Mouse (Mus musculus): ENCODE results near the gene Snu13. TPM values are rescaled to one million over a fixed set of nuclear protein-coding genes. Genes with fewer than 3 reads are reported as not detected.

Snu13 gene
- total and polyA plus RNA-seq, 3 experiments = 49.5 to 52.7 (median 49.5) TPM

- intact Hi-C loops (cut with DNase I) = no loop called here
- peak; percentile 36 to 40 for DNase-seq
- Histone ChIP-seq H3K27ac (peak overlapping the region; percentile 74), H3K27me3 (ENCODE audit: control insufficient read depth, insufficient read depth, low read length) (no peaks in the 10 kb centered on the region), H3K4me3 (peak overlapping the region; percentile 68), H3K36me3 (ENCODE audit: control insufficient read depth, insufficient read depth, low read length) (no peaks in the 10 kb centered on the region; the same call in 1 of the 2 replicates), H3K9ac (ENCODE audit: low read depth, low read length) (peak overlapping the region; percentile 78), H3K4me1 (ENCODE audit: control insufficient read depth, insufficient read depth, low read length) (peaks cover 1% of the 10 kb centered on the region; the same call in 1 of the 2 replicates), H3K79me2 (replicated peaks; ENCODE audit: control insufficient read depth, insufficient read depth, low read length) (no peaks in the 10 kb centered on the region; the same call in 1 of the 2 replicates)
- TF ChIP-seq POLR2A (IDR thresholded peaks at IDR 0.05; ENCODE audit: insufficient read depth, low read depth, low read length) (no peak), CTCF (IDR thresholded peaks at IDR 0.05) (0 out of 2 replicates have a peak, but pooled peaks have one; percentile 14)
- WGBS = 1% methylated on average over 39 of the region's 39 CpGs
Measured at GRCm38 (mm10) chr15:82015392-82016100, 31.9 kb downstream of the Snu13 start.

- DNase-seq = no peak
- WGBS = 19% methylated on average over 9 of the region's 9 CpGs
- Histone ChIP-seq H3K9ac (ENCODE audit: low read depth, low read length) (peak overlapping the region; percentile 78), H3K27ac (peak overlapping the region; percentile 74), H3K4me1 (ENCODE audit: control insufficient read depth, insufficient read depth, low read length) (peaks cover 1% of the 10 kb centered on the region; the same call in 1 of the 2 replicates), H3K36me3 (ENCODE audit: control insufficient read depth, insufficient read depth, low read length) (no peaks in the 10 kb centered on the region; the same call in 1 of the 2 replicates), H3K27me3 (ENCODE audit: control insufficient read depth, insufficient read depth, low read length) (no peaks in the 10 kb centered on the region), H3K79me2 (replicated peaks; ENCODE audit: control insufficient read depth, insufficient read depth, low read length) (no peaks in the 10 kb centered on the region; the same call in 1 of the 2 replicates), H3K4me3 (peak overlapping the region; percentile 68)
- intact Hi-C loops (cut with DNase I) = no loop called here
- TF ChIP-seq POLR2A (IDR thresholded peaks at IDR 0.05; ENCODE audit: insufficient read depth, low read depth, low read length) (no peak), CTCF (IDR thresholded peaks at IDR 0.05) (no peak), EP300 (IDR thresholded peaks at IDR 0.05; ENCODE audit: insufficient read depth, low read depth, low read length) (no peak)
Measured at GRCm38 (mm10) chr15:82014745-82015391, 32.5 kb downstream of the Snu13 start.

GRCm38 (mm10) chr15:82011947-82012346 lies 35.5 kb downstream of the Snu13 start:
- no peak for TF ChIP-seq POLR2A (IDR thresholded peaks at IDR 0.05; ENCODE audit: insufficient read depth, low read depth, low read length)
- no peak for TF ChIP-seq EP300 (IDR thresholded peaks at IDR 0.05; ENCODE audit: insufficient read depth, low read depth, low read length)
- TF ChIP-seq CTCF (IDR thresholded peaks at IDR 0.05) = no peak
- H3K79me2 ChIP-seq (replicated peaks; ENCODE audit: control insufficient read depth, insufficient read depth, low read length) = no peaks in the 10 kb centered on the region; the same call in 1 of the 2 replicates

GRCm38 (mm10) chr15:82004257-82004656 lies 43.1 kb downstream of the Snu13 start:
- no peak overlapping the region for H3K9ac ChIP-seq (ENCODE audit: low read depth, low read length)
- H3K79me2 ChIP-seq (replicated peaks; ENCODE audit: control insufficient read depth, insufficient read depth, low read length) = no peaks in the 10 kb centered on the region; the same call in 1 of the 2 replicates
- H3K4me3 ChIP-seq = no peak overlapping the region
- 91% methylated on average over 8 of the region's 8 CpGs for WGBS
- intact Hi-C loops (cut with DNase I) = no loop called here
- H3K4me1 ChIP-seq (ENCODE audit: control insufficient read depth, insufficient read depth, low read length) = no peaks in the 10 kb centered on the region
- H3K27me3 ChIP-seq (ENCODE audit: control insufficient read depth, insufficient read depth, low read length) = no peaks in the 10 kb centered on the region
- TF ChIP-seq POLR2A (IDR thresholded peaks at IDR 0.05; ENCODE audit: insufficient read depth, low read depth, low read length) (no peak), EP300 (IDR thresholded peaks at IDR 0.05; ENCODE audit: insufficient read depth, low read depth, low read length) (no peak)
- DNase-seq = no peak
- H3K36me3 ChIP-seq (ENCODE audit: control insufficient read depth, insufficient read depth, low read length) = no peaks in the 10 kb centered on the region
- no peak overlapping the region for H3K27ac ChIP-seq

More at GRCm38 (mm10) chr15:82011947-82012346, 35.5 kb downstream of the Snu13 start:
- 77% methylated on average over 6 of the region's 6 CpGs for WGBS
- H3K4me1 ChIP-seq (ENCODE audit: control insufficient read depth, insufficient read depth, low read length) = peaks cover 1% of the 10 kb centered on the region; the same call in 1 of the 2 replicates
- DNase-seq = no peak
- intact Hi-C loops (cut with DNase I) = no loop called here
- H3K27ac ChIP-seq = no peak overlapping the region
- no peaks in the 10 kb centered on the region; the same call in 1 of the 2 replicates for H3K36me3 ChIP-seq (ENCODE audit: control insufficient read depth, insufficient read depth, low read length)
- no peak overlapping the region for H3K4me3 ChIP-seq
- H3K27me3 ChIP-seq (ENCODE audit: control insufficient read depth, insufficient read depth, low read length) = no peaks in the 10 kb centered on the region
- H3K9ac ChIP-seq (ENCODE audit: low read depth, low read length) = no peak overlapping the region

- H3K79me2 ChIP-seq (replicated peaks; ENCODE audit: control insufficient read depth, insufficient read depth, low read length) = no peaks in the 10 kb centered on the region
- no peaks in the 10 kb centered on the region for H3K36me3 ChIP-seq (ENCODE audit: control insufficient read depth, insufficient read depth, low read length)
- H3K4me3 ChIP-seq = no peak overlapping the region
- no peak for DNase-seq
- H3K27ac ChIP-seq = no peak overlapping the region
- 89% methylated on average over 6 of the region's 6 CpGs for WGBS
- no peaks in the 10 kb centered on the region for H3K27me3 ChIP-seq (ENCODE audit: control insufficient read depth, insufficient read depth, low read length)
- peaks cover 4% of the 10 kb centered on the region for H3K4me1 ChIP-seq (ENCODE audit: control insufficient read depth, insufficient read depth, low read length)
- H3K9ac ChIP-seq (ENCODE audit: low read depth, low read length) = no peak overlapping the region
- TF ChIP-seq EP300 (IDR thresholded peaks at IDR 0.05; ENCODE audit: insufficient read depth, low read depth, low read length) = no peak
- no peak for TF ChIP-seq POLR2A (IDR thresholded peaks at IDR 0.05; ENCODE audit: insufficient read depth, low read depth, low read length)
- no peak for TF ChIP-seq CTCF (IDR thresholded peaks at IDR 0.05)
- intact Hi-C loops (cut with DNase I) = no loop called here
Measured at GRCm38 (mm10) chr15:81993992-81994391, 53.4 kb downstream of the Snu13 start.

- no peaks in the 10 kb centered on the region for H3K36me3 ChIP-seq (ENCODE audit: control insufficient read depth, insufficient read depth, low read length)
- no peak overlapping the region for H3K9ac ChIP-seq (ENCODE audit: low read depth, low read length)
- no peaks in the 10 kb centered on the region for H3K27me3 ChIP-seq (ENCODE audit: control insufficient read depth, insufficient read depth, low read length)
- intact Hi-C loops (cut with DNase I) = no loop called here
- peak; percentile 22 to 26 for DNase-seq
- peaks cover 4% of the 10 kb centered on the region for H3K4me1 ChIP-seq (ENCODE audit: control insufficient read depth, insufficient read depth, low read length)
- 41% methylated on average over 7 of the region's 7 CpGs for WGBS
- H3K79me2 ChIP-seq (replicated peaks; ENCODE audit: control insufficient read depth, insufficient read depth, low read length) = no peaks in the 10 kb centered on the region
- H3K4me3 ChIP-seq = no peak overlapping the region
- TF ChIP-seq POLR2A (IDR thresholded peaks at IDR 0.05; ENCODE audit: insufficient read depth, low read depth, low read length) = no peak
- 0 out of 2 replicates have a peak, but pooled peaks have one; percentile 15 for TF ChIP-seq EP300 (IDR thresholded peaks at IDR 0.05; ENCODE audit: insufficient read depth, low read depth, low read length)
- TF ChIP-seq CTCF (IDR thresholded peaks at IDR 0.05) = no peak
- H3K27ac ChIP-seq = no peak overlapping the region
Measured at GRCm38 (mm10) chr15:81990549-81990948, 56.8 kb downstream of the Snu13 start.

Other genes starting within 250 kb of the Snu13 start
- 100 to 1,000 TPM in 1 of 2 experiments, 10 to 100 TPM in 1; 46.7 to 127 TPM for gene Tef, start 245.2 kb downstream of the Snu13 start, total RNA-seq (2021)
- gene Tef, start 245.2 kb downstream of the Snu13 start, polyA plus RNA-seq (2012; rRNA removed) = 76.7 and 100 TPM in 2 replicates
- gene Tob2, start 188.8 kb downstream of the Snu13 start, total RNA-seq (2021) = 100 to 1,000 TPM; 101 to 114 TPM
- 39.4 and 49.7 TPM in 2 replicates for gene Tob2, start 188.8 kb downstream of the Snu13 start, polyA plus RNA-seq (2012; rRNA removed)
- 10 to 100 TPM; 30.2 to 36.5 TPM for gene Phf5a, start 175.7 kb downstream of the Snu13 start, total RNA-seq (2021)
- gene Phf5a, start 175.7 kb downstream of the Snu13 start, polyA plus RNA-seq (2012; rRNA removed) = 30.2 and 39.1 TPM in 2 replicates
- gene Aco2, start 175.3 kb downstream of the Snu13 start, total RNA-seq (2021) = 1,000 to 10,000 TPM; 1,810 to 2,215 TPM
- 2,076 and 2,628 TPM in 2 replicates for gene Aco2, start 175.3 kb downstream of the Snu13 start, polyA plus RNA-seq (2012; rRNA removed)
- gene Polr3h, start 121.4 kb downstream of the Snu13 start, total RNA-seq (2021) = 1 to 10 TPM; 5.9 to 8.1 TPM
- 7.2 and 10.2 TPM in 2 replicates for gene Polr3h, start 121.4 kb downstream of the Snu13 start, polyA plus RNA-seq (2012; rRNA removed)
- 10 to 100 TPM; 66.1 to 92.7 TPM for gene Csdc2, start 110.8 kb downstream of the Snu13 start, total RNA-seq (2021)
- 85.7 and 111 TPM in 2 replicates for gene Csdc2, start 110.8 kb downstream of the Snu13 start, polyA plus RNA-seq (2012; rRNA removed)
- gene Pmm1, start 86.7 kb downstream of the Snu13 start, total RNA-seq (2021) = 10 to 100 TPM; 22.0 to 26.7 TPM
- 27.7 and 34.4 TPM in 2 replicates for gene Pmm1, start 86.7 kb downstream of the Snu13 start, polyA plus RNA-seq (2012; rRNA removed)
- gene 1700029P11Rik, start 67.1 kb downstream of the Snu13 start, total RNA-seq (2021) = not detected
- not detected in 2 replicates for gene 1700029P11Rik, start 67.1 kb downstream of the Snu13 start, polyA plus RNA-seq (2012; rRNA removed)
- 10 to 100 TPM; 18.9 to 24.3 TPM for gene Xrcc6, start 59.8 kb downstream of the Snu13 start, total RNA-seq (2021)
- 18.6 and 20.3 TPM in 2 replicates for gene Xrcc6, start 59.8 kb downstream of the Snu13 start, polyA plus RNA-seq (2012; rRNA removed)
- gene Desi1, start 13.7 kb downstream of the Snu13 start, total RNA-seq (2021) = 10 to 100 TPM; 21.4 to 27.7 TPM
- 20.1 and 23.1 TPM in 2 replicates for gene Desi1, start 13.7 kb downstream of the Snu13 start, polyA plus RNA-seq (2012; rRNA removed)
- gene 4930407I10Rik, start 11.6 kb upstream of the Snu13 start, total RNA-seq (2021) = not detected
- not detected in 2 replicates for gene 4930407I10Rik, start 11.6 kb upstream of the Snu13 start, polyA plus RNA-seq (2012; rRNA removed)
- not detected for gene Mei1, start 22.4 kb upstream of the Snu13 start, total RNA-seq (2021)
- gene Mei1, start 22.4 kb upstream of the Snu13 start, polyA plus RNA-seq (2012; rRNA removed) = not detected in 2 replicates
- gene Ccdc134, start 80.3 kb upstream of the Snu13 start, total RNA-seq (2021) = 1 to 10 TPM; 3.9 to 4.0 TPM
- gene Ccdc134, start 80.3 kb upstream of the Snu13 start, polyA plus RNA-seq (2012; rRNA removed) = 4.8 and 6.6 TPM in 2 replicates
- gene Srebf2, start 99.6 kb upstream of the Snu13 start, total RNA-seq (2021) = 10 to 100 TPM; 22.4 to 24.2 TPM
- gene Srebf2, start 99.6 kb upstream of the Snu13 start, polyA plus RNA-seq (2012; rRNA removed) = 33.3 and 45.3 TPM in 2 replicates
- under 1 TPM; 0.13 to 0.23 TPM for gene Shisa8, start 165.2 kb upstream of the Snu13 start, total RNA-seq (2021)
- 0.15 and 0.21 TPM in 2 replicates for gene Shisa8, start 165.2 kb upstream of the Snu13 start, polyA plus RNA-seq (2012; rRNA removed)
- gene Tnfrsf13c, start 176.8 kb upstream of the Snu13 start, total RNA-seq (2021) = under 1 TPM; 0.16 to 0.18 TPM
- gene Tnfrsf13c, start 176.8 kb upstream of the Snu13 start, polyA plus RNA-seq (2012; rRNA removed) = 0.44 and 0.86 TPM in 2 replicates
- gene Cenpm, start 197.2 kb upstream of the Snu13 start, total RNA-seq (2021) = under 1 TPM; 0.39 to 0.42 TPM
- 0.76 and 1.7 TPM in 2 replicates for gene Cenpm, start 197.2 kb upstream of the Snu13 start, polyA plus RNA-seq (2012; rRNA removed)
- not detected for gene 1500009C09Rik, start 204.8 kb upstream of the Snu13 start, total RNA-seq (2021)
- gene 1500009C09Rik, start 204.8 kb upstream of the Snu13 start, polyA plus RNA-seq (2012; rRNA removed) = 0.08 TPM in 1 of 2 replicates, not detected in the other
- gene Sept3, start 227.3 kb upstream of the Snu13 start, total RNA-seq (2021) = under 1 TPM; 0.39 to 0.44 TPM
- 0.43 and 0.85 TPM in 2 replicates for gene Sept3, start 227.3 kb upstream of the Snu13 start, polyA plus RNA-seq (2012; rRNA removed)

All from heart, adult 2 months (tissue).